Mouse (Mus musculus): ENCODE data around the gene Car3. TPM values are rescaled to one million over a fixed set of nuclear protein-coding genes. Genes with fewer than 3 reads are reported as not detected.

Car3 gene
- polyA plus RNA-seq (2012; fragmentation: generic; extraction: Trizol) = under 1 TPM; 0.02 to 0.42 TPM

DNA sequence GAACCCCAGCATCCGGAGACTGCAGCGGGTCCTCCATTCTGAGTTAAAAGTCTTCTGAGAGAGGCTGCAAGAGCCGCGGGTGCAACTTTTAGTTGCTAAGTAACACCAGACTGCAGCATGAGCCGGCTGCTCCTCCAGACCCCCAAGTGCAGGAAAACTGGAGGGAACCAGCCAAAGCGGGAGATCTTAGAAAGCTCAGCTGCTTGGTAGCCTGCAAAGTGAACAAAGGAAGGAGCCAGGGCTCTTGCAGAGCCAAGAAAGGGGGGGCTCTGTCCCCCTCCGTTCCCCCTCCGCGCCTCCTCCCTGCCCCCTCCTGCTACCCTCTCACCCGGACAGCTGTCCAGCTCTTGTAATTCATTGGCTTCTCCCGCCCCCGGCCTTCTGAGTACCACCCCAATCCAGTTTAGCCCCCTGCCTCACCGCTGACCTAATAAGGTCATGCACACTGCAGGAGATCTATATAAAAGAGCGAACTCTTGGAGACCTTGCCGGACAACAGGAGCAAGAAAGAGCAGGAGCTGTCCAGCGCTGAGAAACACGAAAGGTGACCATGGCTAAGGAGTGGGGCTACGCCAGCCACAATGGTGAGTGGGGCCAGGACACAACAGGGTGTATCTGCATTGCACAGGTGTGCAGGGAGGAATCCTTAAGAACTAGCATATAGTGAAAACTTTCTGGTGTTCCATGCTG lies at the start of gene Car3:
Car3 (plus strand) TSS at position 491 of the 690 bp plus-strand sequence.

DNA sequence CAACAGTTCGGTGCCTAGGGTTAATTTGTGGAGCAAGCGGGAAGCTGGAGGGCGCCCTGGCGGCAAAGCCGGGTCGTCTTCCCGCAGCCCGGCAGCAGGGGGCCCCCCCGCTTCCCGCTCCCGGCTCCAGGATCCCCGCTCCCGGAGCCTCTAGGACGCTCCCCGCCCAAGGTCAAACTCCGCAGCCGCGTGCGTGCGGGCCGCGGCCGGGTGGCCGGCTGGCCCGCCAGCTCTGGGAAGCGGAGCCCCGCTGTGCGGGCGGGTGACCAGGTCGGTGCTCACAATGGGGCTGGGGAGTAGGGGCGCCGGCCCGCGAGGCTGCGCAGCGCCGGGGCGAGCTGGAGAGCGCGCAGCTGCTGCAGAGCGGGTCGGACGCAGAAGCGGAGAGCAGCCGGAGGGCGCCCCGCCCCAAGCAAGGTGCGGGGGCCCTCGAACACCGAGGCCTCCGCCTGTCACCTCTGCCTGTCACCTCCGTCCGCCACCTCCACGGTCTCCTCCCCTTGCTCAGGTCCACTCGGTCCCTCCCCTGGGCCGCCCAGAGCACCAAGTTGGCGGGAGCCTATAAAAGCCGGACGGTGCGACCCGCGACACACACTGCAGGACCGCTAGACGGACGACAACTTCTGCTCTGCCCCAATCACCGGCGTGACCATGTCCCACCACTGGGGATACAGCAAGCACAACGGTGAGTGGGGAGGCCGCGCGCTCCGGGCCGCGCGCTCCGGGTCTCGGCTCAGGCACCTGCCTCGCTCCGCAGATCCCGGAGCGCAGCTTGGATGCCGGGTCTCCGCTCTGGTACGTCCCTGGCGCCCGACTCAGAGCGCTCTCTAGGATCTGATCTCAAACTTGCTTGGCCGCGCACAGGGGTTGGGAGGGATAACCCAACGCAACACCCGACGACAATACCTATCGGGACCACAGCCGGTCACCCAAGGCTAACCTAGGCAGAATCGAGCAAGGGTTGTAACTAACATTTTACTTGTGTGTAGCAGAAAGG lies 23.1 kb downstream of the Car3 start, which contains the start of gene Car2:
Car2 (plus strand) TSS at position 172 of the 997 bp plus-strand sequence.

Other genes with a start within 250 kb of the Car3 start
- gene Car13, start 221.8 kb upstream of the Car3 start, polyA plus RNA-seq (2012; fragmentation: generic; extraction: Trizol) = 10 to 100 TPM; 17.7 to 55.0 TPM
- gene Car1, start 55.1 kb upstream of the Car3 start, polyA plus RNA-seq (2012; fragmentation: generic; extraction: Trizol) = under 1 TPM in 1 of 2 experiments, not detected in 1; 0.06 TPM
- gene Car2, start 22.8 kb downstream of the Car3 start, polyA plus RNA-seq (2012; fragmentation: generic; extraction: Trizol) = under 1 TPM; 0.04 to 0.21 TPM